Mouse (Mus musculus) cerebellum, adult 18-20 months (tissue): ENCODE results near the gene Gja5.
A peak's percentile ranks its signal among the peaks of the same experiment; 100 is the strongest.

Experiments
- DNase-seq, 2 experiments: peaks; one replicate each; pipeline ENCODE4 v3.0.0; 2021

The Gja5 gene

GRCm38 (mm10) chr3:96937606-96938005 is 33.1 kb downstream of the Gja5 start:
- DNase-seq: no peak

GRCm38 (mm10) chr3:96938738-96939137 is 34.2 kb downstream of the Gja5 start:
- peak; percentile 92 for DNase-seq

- no peak for DNase-seq
Measured at GRCm38 (mm10) chr3:96942706-96943105, 38.2 kb downstream of the Gja5 start.

- no peak for DNase-seq
Measured at GRCm38 (mm10) chr3:96953489-96954233, 49.2 kb downstream of the Gja5 start.

DNA sequence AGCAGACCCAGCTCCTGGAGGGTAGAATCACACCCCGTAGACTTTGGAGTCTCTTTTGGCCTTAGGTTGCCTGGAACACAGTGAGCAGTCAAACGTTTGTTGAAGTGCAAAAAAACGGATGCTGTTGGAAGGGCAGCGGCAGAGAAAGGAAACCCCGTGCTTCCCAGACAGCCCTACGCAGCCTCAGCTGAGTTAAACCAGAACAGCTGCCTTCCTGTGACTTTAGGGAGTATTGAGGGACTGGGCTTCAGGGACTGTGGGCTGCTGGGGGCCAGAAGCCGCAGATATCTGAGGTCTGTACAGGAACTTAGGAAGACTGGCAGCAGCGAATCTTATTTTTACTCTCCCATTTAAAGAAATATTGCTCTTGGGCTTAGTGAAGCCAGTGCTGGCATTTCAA is 56.1 kb downstream of the Gja5 start:
- no peak for DNase-seq

DNA sequence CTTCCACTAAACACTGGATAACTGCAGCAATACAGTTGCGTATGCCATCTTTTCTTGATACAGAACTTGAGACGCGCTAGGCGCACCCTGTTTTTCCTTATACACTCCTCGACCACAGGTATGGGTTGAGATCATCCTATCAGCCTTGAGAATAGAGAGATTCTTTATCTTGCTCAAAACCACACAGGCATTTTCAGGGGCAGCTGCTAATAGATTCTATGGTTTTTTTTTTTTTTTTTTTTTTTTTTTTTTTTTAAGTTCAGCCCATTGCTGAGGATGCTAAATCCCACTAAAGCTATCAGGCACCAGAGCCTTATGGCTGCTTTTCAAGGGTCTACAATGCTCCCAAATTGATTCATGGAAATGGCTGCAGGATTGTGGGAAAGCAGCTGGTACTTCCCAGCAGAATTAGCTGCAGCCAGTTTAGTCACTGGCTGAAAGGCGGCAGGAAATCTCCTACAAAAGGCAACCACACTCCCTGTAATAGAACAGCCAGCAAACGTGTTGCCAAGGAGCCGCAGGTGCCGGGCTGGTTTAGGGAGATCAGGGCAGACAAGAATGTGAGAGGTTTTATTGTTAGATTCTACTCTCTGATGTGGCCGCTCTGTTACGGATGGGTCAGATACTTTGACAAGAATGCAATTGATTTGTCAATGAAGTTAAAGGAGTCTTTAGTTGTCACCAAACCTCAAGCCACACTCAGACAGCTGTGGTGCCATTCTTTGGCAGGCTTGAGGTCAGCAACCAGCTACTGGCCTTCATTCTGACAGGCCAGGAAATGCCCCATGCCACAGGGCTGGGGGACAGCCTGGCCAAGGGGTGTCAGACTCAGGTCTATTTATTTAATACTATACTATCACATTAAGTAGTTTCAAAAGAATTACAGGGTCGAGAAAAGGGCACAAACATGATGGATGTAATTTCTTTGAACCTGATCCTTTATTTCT is 58.9 kb downstream of the Gja5 start:
- DNase-seq: peak in 1 of 2 experiments; percentile 35

DNA sequence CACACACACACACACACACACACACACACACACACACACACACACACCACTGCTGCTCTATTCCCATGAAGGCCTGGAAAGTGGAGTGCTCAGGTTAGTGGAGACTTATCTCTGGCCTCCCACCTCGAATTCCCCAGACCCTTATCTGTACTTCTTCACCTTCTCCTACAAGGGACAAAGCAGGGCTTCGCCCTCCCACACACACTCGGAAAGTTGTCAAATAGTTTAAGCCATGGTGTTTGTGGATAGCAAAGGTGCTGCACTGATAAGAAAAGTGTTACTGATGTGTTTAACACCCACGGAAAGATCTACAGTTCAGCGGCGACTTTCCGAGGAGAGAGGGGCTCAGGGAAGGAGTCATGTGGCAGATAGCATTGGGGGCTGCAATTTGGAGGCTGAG is 66.5 kb downstream of the Gja5 start:
- no peak for DNase-seq

DNA sequence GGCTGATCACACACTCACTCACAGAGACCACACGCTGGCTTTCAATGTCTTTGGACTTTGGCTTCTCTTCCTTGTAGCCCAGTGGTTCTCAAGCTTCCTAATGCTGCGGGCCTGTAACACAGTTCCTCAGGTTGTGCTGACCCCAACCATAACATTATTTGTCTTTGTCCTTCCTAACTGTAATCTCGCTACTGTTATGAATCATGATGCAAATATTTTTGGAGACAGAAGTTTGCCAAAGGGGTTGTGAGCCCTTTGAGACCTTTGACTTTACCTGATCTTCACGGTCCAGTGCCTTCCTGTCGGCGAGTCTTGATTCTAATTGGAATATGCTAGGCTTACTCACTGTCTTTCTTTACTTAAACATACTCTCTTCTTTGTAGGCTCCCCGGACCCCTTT is 70.0 kb downstream of the Gja5 start:
- no peak for DNase-seq

DNA sequence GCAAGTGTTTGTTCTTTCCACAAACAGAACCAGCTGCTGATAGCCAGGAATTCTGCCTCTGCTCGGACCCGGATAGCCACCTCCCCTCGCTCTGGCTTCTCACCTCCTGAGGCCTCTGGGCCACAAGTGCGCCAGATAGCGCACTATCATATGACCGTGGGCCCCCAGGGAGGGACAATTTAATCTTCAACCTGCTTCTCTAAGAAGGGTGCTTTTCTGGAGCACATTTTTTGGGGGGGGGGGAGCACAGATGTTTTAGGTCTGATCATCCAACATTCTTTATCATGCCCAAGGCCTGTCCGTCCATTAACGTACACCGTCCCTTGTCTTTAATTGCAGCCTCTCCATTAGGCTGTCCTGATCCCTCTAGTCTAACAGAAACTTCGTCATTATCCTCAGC is 71.1 kb downstream of the Gja5 start:
- no peak for DNase-seq

- no peak for DNase-seq
Measured at GRCm38 (mm10) chr3:96977507-96977906, 73.0 kb downstream of the Gja5 start.

- DNase-seq: no peak
Measured at GRCm38 (mm10) chr3:96978469-96978868, 74.0 kb downstream of the Gja5 start.

DNA sequence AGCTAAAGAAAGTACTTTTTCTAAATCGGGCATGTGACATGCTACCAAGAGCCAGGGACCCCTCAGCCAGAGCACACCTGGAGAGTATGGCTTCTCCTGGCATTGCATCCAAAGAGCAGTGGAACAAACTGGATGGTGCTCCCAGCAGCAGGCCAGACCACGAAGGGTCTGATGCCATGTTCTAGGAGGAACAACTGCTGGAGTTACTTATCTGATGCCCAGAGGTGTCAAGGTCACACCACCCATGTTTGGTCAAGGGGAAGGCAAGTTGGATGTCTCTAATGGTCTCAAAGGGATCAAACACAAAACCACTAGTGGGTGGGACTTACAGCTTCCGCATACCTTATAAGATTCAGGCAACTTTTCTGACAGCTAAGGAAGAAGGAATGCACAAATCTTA is 74.5 kb downstream of the Gja5 start:
- DNase-seq: no peak

- no peak for DNase-seq
Measured at GRCm38 (mm10) chr3:96981833-96982232, 77.3 kb downstream of the Gja5 start.

DNA sequence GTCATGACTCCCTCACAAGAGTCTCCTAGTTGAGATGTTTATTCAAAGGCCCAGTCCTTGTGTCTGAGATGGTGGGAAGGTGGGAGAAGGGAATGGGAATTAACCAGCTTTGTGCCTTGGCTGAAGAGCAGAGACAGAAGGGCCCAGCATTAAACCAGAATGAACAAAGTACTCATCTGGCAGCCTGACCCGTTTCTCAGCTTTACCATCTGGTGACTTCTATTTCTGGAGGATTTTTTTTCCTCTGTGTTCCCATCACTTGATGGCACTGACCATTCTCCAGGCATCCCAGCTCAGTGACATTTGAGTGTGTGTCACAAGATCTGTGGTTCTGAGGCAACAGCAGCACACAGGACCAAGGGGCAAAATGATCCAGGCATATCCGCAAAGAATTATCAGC is 78.2 kb downstream of the Gja5 start:
- DNase-seq: peak; percentile 71 to 77

- no peak for DNase-seq
Measured at GRCm38 (mm10) chr3:96992526-96992925, 88.0 kb downstream of the Gja5 start.

- DNase-seq: no peak
Measured at GRCm38 (mm10) chr3:96997770-96998169, 93.3 kb downstream of the Gja5 start.

DNA sequence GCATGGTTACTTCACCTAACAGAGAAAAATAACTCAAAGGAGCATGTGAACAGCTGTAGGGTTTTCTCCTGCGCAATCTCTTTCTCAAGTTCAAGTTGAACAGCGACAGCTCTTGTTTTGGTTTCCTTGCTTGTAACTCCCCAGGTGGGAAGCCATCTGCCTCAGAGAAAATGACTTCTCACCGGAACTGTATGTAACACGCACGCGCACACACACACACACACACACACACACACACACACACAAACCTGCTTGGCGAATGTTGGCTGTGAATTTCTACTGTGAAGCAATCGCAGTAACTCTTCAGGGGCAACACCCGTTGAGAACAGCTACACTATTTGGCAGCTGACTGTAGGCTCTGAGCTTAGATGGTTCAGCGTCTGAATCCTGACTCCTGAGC is 98.6 kb downstream of the Gja5 start:
- peak; percentile 30 to 46 for DNase-seq

DNA sequence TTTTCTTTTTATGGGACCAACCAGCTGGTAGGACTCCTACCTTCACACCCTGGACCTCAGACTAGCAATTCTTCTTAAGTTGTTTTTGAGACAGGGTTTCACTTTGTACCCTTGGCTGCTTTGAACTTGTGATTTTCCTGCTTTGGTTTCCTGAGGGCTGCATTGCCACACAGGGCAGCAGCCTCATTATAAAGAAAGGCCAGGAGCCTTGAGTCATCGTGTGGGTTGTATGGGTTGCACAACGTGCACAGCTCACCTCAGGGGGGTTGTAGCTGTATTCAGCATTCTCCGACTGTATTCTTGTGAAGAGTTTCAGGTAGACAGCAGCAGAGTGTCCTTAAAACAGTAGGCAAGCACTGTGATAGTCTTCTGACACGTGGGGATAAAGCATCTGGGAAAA is 100.0 kb downstream of the Gja5 start:
- DNase-seq: no peak

GRCm38 (mm10) chr3:97007010-97007448 is 102.5 kb downstream of the Gja5 start:
- no peak for DNase-seq

DNA sequence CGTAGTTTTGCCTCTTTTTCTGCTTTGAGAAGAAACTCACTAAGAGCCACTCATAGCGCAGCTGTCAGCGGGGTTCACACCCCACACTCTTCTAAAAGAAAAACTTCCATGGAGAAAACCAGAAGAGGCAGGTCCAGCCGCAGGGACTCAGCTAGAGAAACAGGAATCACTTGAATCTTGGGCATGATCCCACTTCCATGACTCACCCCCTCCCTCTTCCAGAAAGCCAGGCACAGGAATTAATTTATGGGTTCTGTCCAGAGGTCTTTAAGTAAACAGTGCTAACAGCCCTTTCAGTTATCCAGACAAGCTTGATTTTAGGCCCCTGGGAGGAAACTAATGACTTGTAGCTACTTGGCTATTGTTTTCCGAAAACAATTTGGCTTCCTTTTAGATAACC is 120.7 kb downstream of the Gja5 start:
- DNase-seq: no peak

GRCm38 (mm10) chr3:97032053-97032496 is 127.6 kb downstream of the Gja5 start:
- DNase-seq: no peak

DNA sequence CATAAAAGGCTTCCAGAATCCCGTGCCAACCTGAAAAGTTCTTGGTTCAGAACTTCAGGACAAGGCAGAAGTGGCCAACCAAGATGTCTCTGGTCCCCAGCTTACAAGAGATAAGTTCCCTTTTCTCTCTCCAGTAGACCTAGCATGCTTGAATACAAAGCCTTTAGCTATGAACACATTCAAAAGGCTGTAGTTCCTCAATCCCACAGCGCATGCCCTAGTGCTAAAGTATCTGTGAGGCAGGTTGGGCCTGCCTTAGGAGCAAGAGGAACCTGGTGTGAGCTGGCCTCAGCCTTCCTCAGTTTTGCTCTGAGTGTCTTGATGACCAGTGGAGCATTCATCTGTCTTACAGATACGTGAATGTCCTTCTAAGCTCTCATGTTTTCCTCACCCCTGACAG is 131.1 kb downstream of the Gja5 start:
- DNase-seq: no peak

- peak in 1 of 2 experiments; percentile 19 for DNase-seq
Measured at GRCm38 (mm10) chr3:97037119-97037518, 132.6 kb downstream of the Gja5 start.

- DNase-seq: no peak
Measured at GRCm38 (mm10) chr3:97039721-97040120, 135.2 kb downstream of the Gja5 start.
